Mouse (Mus musculus) hindlimb bud, embryonic 11.5 days (tissue): ENCODE data around the gene Tgfbr3.
"Not testable (repeated sequence)": the region's sequence is repeated elsewhere in the genome, so short reads cannot be mapped to it uniquely, and the experiment has no call there.

Source experiments
- DNase-seq: peaks from one replicate; pipeline ENCODE4 v3.0.0-alpha.2; 2012; ENCODE audit warnings: low read depth, low spot score; ENCODE audit errors: extremely low spot score

The Tgfbr3 gene

DNA sequence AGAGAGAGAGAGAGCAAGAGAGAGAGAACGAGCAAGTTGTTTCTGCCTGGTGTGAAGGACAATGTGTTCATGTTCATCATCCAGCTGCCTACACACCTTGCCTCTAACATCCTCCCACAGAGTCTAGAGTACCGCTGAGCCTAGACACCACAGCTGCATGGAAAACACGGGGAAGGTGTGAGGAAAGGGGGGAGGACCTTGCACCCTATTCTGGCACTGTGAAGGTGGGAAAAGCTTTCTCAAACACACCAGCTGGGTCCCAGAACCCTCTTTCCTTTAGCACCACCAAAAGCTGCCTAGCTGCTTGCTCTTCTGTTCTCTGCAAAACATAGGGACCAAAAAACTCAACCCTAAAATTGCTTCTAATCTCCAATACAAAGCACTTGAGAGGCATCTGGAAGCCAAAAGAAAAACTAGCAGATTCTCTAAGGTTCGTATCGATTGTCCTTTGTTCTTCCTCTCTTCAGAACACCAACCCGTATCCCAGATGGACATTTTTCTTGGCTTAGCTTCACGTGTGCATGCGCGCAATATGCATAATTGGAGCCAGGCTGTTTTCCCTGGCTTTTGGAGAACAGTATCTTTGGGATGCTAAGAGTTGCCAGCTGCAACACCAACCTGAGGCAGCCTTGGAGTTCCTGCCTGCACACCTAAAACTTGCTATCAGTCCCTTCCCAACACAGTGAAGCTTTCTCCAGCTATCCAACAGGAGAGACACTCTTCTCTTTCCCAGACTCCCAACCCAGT lies 6.7 kb downstream of the Tgfbr3 start:
- DNase-seq, result no peak

GRCm38 (mm10) chr5:107279263-107279662 lies 10.2 kb downstream of the Tgfbr3 start:
- no peak for DNase-seq

DNA sequence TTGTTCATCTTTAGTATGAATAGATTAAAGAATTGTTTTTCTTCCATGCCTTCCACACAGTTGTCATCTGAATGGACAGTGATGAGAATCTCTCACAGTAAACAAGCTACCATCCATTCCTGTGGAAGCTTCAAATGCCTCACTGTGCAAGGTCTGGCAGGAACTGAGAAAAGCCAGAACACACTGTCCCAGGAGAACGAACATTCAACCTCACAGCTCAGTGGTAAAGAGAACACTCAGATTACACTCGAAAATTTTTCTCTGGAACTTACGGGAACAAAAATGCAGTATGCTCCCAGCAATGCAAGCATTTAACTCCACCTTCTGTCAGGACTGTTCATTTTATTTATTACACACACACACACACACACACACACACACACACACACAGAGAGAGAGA lies 13.2 kb downstream of the Tgfbr3 start:
- DNase-seq, result no peak

DNA sequence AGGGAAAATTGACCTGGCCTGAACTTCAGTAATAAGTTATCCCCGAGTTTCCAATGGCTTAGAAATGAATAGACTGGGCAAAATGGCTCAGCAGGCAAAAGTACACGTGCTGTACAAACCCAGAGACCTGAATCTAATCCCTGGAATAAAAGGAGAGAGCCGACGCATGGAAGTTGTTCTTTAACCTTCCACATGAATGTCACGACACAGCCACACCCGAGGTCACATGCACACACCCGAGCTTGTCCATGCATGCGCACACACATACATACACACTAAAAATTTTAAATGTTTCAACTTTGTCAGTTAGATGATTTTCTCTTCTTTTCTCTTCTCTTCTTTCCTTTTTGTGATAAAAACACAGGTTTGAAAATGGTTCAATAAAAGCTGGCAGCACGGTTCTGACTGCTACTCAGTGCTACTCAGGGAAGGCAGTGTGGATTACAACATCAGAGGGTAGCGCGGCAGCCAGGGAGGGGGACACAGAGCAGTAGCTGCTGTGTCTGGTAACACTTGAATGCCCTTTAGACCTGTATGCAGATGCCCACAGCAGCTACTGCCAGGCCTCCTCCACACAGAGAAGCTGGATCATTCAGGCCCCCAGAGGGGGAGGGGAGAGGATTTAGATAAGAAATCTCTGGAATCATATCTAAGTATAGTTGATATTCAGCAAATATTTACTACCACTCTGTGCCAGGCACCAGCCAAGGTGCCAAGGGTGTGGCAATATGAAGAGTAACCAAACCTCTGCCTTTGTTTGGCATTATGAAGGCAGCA lies 17.0 kb downstream of the Tgfbr3 start:
- no peak for DNase-seq

GRCm38 (mm10) chr5:107269006-107269328 lies 20.5 kb downstream of the Tgfbr3 start:
- no peak for DNase-seq

DNA sequence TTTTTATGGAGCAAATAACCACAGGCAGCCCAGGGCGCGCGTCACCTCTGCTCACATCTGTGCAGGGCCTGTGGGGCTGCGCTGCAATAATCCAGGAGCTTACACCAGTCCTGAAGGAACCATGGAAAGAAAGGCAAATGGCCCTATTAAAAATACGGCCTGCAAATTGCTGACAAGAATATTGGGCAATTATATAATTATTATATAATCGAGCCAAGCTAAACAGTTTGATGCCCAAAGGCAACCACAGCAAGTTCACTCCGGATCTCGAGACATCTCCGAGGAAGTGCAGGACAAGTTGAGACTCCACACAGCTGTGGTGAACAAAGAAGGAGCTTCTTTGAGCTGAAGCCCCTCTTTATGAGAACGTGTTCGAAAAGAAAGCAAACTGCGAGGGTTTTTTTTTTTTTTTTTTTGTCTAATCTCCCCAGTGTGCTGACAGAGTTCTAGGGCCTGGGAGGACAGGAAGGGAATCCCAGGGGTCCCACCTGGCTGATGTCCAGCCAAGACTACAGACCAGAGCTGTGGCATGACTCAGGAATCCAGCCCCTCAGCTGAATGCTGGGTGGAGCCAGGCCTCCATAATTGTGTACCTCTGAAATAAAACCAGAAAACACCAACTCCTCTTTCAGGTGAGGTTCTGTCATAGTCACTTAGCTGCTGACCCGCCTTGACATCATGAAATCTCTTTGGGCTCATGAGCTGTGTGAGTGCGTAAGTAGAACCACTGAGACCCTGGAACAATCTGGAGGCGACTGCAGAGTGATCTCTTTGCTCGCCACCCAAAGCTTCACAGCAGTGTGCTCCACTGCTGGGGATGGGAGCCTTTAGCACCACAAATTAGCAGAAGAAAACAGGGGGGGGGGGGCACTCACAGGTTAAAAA lies 21.1 kb downstream of the Tgfbr3 start:
- DNase-seq, result no peak

GRCm38 (mm10) chr5:107266566-107266965 lies 22.9 kb downstream of the Tgfbr3 start:
- no peak for DNase-seq

DNA sequence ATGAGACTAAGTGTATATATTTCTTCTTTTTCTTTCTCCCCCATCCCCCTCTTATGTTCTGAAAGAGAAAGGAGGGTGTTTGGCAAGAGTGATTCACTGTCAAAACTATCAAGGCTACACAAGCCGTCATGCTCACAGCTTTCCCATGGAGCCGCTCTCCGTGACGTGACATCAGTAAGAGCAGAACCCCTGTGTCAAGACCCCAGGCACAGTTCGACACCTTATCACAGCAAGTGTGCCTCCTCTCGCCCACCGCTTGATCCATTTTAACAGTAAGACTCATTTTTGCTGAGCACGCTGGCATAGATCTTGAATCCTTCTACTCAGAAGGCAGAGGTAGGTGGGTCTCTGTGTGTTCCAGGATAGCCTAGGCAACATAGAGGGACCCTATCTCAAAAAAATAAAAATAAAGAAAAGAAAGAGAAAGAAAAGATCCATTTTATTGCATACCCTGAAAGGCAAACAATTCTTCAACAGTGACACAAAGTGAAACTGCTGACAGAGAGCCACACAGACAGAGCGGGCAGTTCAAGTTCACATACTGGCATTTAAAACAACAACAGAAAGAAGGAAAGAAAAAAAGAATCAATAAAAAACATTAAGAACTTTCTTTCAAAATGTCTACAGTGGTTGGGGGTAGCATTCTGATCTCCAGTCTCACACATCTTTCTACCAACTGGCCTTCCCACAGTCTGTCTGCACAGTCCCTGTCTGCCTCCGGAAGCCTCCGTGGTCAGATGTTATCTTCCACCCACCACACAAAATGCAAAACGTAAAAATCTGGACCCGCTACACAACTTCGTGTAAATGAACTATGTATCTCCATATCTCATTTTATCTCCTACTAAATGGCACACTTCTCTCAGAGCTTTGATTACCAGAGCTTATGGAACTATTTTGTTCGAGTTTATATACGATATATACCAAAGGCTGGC lies 24.7 kb downstream of the Tgfbr3 start:
- no peak for DNase-seq

DNA sequence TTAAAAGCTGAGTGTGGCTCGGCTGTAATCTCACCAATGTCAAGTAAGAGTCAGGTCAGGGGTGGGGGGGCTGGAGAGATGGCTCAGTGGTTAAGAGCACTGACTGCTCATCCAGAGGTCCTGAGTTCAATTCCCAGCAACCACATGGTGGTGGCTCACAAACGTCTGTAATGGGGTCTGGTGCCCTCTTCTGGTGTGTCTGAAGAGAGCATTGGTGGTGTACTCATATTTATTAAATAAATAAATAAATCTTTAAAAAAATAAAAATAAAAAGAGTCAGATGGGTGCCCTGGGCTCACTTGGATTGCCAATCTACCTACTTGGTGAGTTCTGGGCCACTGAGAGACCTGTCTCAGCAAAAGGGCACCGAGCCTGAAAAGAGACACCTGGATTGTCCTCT lies 25.6 kb downstream of the Tgfbr3 start:
- DNase-seq, result no peak

GRCm38 (mm10) chr5:107261930-107262329 lies 27.5 kb downstream of the Tgfbr3 start:
- DNase-seq, result no peak

- no peak for DNase-seq
Measured at GRCm38 (mm10) chr5:107260708-107261495, 28.5 kb downstream of the Tgfbr3 start.

DNA sequence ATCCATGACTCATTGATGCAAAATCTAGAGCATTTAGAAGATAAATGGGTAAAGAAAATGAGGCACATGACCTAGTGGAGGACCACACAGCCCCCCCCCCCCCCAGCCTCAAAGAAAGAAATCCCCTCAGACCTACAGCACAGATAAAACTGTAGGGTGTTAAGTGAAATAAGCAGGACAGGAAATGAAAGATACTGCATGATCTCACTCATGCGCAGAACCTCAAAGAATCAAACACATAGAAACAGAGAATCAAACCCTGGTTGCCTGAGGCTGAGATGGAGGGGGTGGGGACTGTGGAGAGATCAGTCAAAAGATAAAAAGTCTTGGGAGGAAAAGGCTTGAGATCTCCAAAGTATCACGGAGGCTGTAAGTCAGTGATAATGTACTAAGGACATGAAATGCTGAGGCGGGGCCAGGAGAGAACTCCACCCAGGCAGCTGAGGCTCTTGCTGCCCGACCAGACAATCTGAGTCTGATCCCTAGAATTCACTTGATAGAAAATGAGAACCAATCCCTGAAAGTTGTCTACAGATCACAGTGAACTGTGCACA lies 29.9 kb downstream of the Tgfbr3 start:
- DNase-seq, result no peak

GRCm38 (mm10) chr5:107253395-107253794 lies 36.0 kb downstream of the Tgfbr3 start:
- DNase-seq, result no peak

GRCm38 (mm10) chr5:107252435-107252834 lies 37.0 kb downstream of the Tgfbr3 start:
- no peak for DNase-seq

GRCm38 (mm10) chr5:107251751-107252305 lies 37.6 kb downstream of the Tgfbr3 start:
- DNase-seq, result no peak

DNA sequence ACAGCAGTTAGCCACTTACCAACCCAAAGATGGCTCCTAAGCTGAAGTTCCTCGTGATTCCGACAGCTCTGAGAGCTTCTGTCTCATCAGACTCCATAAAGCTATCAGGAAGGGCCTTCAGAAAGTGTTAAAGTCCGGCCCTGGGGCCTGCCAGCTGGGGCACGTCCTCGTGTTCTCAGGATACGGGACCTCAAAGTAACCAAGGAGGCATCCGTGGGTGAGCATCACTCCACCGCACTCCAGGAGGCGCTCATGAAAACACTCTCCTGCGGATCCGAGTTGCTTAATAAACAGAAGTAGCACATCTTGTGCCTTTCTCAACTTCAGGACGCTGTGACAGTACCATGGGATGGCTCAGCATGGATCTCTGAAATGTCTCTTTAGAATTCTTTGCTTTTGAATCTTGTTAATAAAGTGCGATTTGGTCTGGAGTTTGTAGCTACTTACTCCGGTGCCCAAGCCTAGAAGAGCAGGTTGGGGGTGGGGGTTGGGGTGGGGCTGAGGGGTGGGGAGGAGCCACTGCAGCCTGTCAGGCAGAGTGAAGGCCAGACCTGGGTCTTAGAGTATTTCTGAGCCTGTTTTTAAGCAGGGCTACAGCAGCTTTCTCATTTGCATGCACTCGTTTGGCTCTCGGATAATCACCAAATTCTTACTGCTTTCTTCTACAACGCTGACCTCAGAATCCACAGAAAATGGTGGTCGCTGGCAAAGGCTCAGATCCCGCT lies 38.7 kb downstream of the Tgfbr3 start:
- DNase-seq, result no peak

GRCm38 (mm10) chr5:107248732-107249131 lies 40.7 kb downstream of the Tgfbr3 start:
- no peak for DNase-seq

GRCm38 (mm10) chr5:107248302-107248701 lies 41.1 kb downstream of the Tgfbr3 start:
- not testable (repeated sequence) for DNase-seq
